Mouse (Mus musculus): ENCODE results near the gene Mpst.
A peak's percentile ranks its signal among the peaks of the same experiment; 100 is the strongest.

Mpst gene

GRCm38 (mm10) chr15:78405098-78405497 is 1.1 kb upstream of the Mpst start:
- no peak for DNase-seq (ENCODE audit: low spot score)

GRCm38 (mm10) chr15:78405517-78406211 is 552 bp upstream of the Mpst start, which contains the start of gene Tst:
TSS of gene Tst (minus strand) at chr15:78405907.
- peak; percentile 89 for DNase-seq (ENCODE audit: low spot score)

DNA sequence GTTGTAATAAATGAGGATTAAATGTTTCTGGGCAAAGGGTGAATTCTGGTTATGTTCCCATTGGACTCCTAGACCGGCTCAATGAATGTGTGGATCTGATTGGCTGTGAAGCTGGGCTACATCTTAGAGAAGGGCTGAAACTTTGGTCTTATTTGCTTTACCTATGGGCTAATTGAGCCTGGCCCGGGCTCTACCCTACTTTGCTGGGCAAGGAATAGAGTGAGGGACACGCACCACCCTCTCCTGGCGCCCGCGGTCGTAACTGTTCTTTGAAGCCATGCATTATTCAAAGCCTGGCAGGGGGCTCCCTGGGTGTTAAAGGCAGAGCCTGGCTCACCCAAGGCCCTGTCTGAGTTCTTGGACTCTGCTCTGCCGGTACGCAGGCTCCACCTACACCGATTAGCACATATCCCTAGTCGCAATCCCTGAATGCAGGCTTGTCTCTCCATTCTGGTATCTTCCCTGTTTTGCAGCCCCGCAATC is 3.4 kb downstream of the Mpst start:
- no peak for DNase-seq (ENCODE audit: low spot score)

- no peak for DNase-seq (ENCODE audit: low spot score)
Measured at GRCm38 (mm10) chr15:78413083-78413718, 7.0 kb downstream of the Mpst start.

GRCm38 (mm10) chr15:78413719-78414117 is 7.5 kb downstream of the Mpst start:
- DNase-seq (ENCODE audit: low spot score) = no peak

- DNase-seq (ENCODE audit: low spot score) = no peak
Measured at GRCm38 (mm10) chr15:78414157-78414556, 7.9 kb downstream of the Mpst start.

DNA sequence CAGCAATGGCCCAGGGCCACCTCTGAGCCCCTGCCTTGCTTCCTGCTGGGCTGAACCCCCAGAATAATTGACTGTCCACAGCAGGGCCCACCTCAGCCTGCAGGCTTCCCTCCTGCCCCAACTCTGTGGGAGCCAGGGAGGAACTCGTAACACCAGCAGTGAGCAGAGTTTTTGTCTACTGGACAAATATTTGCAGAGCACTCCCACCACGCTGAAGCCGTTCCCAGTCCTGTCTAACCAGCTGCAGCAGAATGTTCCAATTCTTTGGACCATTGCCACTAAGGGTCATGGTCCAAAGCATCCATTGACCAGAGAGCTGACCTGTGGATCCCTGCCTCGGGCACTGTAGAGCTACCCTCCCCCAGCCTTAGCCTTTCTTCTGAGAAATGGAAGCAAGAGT is 10.7 kb downstream of the Mpst start:
- DNase-seq (ENCODE audit: low spot score) = no peak

DNA sequence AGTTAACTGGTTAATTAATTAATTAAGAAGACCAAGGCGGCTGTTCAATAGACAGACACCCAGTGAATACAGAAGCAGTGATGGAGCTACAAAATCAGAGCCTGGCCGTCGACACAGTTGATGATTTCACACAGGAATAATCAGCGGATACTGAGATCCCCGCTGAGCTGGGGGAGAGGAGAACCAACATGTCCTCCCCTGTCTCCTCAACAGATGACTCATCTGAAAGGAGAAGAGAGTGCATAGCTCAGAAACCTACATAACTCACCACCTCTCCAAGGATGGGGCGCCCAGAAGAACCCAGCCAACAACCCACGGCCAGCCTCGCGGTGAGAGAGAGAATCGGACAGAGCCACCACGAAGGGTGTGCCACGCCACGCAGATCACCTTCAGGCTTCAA is 14.2 kb downstream of the Mpst start:
- no peak for DNase-seq (ENCODE audit: low spot score)

- peak; percentile 90 for DNase-seq (ENCODE audit: low spot score)
Measured at GRCm38 (mm10) chr15:78422046-78422956, 16.1 kb downstream of the Mpst start.

- DNase-seq (ENCODE audit: low spot score) = no peak
Measured at GRCm38 (mm10) chr15:78424507-78424906, 18.3 kb downstream of the Mpst start.

DNA sequence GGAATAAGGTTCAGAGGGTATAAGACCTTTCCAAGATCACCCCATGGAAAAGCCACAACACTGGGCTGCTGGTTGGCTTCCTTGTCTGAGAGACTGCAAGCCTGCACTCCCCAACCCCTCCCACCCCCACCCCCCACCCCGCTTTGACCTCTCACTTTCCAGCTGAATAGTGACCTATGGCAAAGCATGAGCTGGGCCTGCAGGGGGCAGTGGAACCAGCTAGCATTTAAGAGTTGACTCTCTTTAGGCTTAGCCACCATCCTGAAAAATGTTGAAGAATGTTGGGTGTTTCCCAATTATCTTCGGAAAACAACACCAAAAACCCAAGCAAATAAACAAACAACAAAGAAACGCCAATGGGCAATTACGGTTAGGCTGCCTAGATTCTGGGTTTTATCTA is 19.0 kb downstream of the Mpst start:
- DNase-seq (ENCODE audit: low spot score) = no peak

GRCm38 (mm10) chr15:78428391-78429138 is 22.3 kb downstream of the Mpst start, which contains the start of gene Kctd17:
TSS of gene Kctd17 (plus strand) at chr15:78428564.
- peak; percentile 72 for DNase-seq (ENCODE audit: low spot score)

- DNase-seq (ENCODE audit: low spot score) = no peak
Measured at GRCm38 (mm10) chr15:78429139-78429459, 22.9 kb downstream of the Mpst start.

DNA sequence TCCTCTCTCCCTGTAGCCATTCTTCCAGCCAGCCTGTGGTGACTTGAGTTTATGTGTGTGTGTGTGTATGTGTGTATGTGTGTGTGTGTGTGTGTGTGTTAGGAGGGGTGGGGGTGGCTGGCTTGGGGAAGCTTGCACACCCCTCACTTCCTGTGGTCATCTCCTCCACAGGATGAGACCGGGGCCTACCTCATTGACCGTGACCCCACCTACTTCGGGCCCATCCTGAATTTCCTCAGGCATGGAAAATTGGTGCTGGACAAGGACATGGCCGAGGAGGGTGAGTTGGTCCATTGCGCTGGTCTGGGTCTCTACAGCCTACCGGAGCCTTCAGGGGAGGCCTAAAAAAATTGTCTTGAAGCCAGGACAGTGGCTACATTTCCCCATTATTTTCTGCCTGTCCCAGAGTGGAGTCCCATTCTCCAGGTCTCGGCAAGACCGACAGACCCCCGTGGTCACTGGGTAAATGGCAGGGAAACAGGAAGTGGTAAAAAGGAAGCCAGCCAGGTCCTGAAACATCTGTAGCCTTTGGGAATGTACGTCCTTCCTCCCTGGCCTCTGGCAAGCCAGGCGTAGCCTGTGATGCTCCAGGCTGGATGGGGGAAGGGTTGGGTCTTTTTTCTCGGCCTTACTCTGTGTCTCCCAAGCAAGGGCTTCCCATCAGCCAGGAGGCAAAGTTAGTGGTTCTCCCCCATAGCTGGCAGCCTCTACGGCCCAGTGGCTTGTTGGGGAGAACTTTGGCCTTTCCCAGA is 23.8 kb downstream of the Mpst start:
- no peak for DNase-seq (ENCODE audit: low spot score)

GRCm38 (mm10) chr15:78430874-78431273 is 24.7 kb downstream of the Mpst start:
- no peak for DNase-seq (ENCODE audit: low spot score)

- DNase-seq (ENCODE audit: low spot score) = no peak
Measured at GRCm38 (mm10) chr15:78431541-78432121, 25.4 kb downstream of the Mpst start.

- peak; percentile 78 for DNase-seq (ENCODE audit: low spot score)
Measured at GRCm38 (mm10) chr15:78434896-78435520, 28.8 kb downstream of the Mpst start.

DNA sequence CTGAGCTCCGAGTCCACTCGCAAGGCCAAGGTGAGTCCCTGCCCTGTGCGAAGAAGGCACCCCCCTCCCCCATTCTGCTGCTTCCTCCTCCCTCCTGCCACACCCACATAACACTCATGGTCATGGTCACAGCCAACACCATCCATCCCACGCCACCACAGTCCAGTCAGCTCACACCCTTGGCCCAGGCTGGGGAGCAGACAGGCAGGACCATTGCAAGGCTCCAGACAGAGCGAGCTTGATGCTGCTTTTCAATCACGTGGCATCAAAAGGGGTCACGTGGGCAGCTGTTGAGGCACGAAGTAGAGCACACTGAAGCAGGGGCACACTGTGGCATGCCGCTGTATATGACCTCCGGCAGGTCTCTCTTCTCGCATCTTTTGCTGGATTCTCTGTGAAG is 29.5 kb downstream of the Mpst start:
- DNase-seq (ENCODE audit: low spot score) = no peak

DNA sequence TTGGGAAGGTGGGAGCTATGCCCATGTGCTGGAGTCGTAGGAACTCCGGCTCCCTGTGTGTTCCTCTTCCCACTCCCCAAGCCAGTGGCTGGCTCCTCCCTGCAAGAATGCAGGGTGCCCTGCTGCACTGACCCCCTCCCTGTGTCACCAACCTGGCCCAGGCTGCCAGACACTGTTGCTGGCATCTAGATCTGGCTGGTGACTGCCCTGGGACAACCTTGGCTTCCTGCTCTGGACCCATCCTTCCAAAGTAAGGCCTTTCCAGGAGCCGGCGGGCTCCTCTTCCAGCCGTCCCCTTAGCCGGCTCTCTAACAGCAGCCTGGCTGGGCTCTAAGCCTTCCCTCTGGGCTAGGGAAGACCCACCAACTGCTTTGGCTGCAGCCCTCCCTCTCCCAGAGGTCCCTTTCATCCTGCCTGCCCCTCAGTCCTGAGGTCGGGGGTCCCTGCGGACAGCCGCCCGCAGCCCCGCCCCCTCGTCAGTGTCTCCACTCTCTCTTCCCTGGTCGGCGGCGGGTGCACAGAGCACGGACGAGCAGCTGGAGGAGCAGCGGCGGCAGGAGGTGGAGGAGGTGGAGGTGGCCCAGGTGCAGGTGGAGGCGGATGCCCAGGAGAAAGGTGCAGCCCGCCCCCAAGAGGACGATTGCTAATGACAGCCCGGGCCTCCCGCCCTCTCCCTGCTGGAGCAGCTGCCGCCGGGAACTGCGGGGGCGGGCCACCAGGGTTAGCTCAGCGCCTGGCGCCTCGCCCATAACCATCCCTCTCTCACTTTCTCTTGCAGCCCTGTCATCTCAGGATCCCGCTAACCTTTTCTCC is 30.4 kb downstream of the Mpst start:
- peak; percentile 62 for DNase-seq (ENCODE audit: low spot score)

Data from retina, embryonic 14.5 days (tissue).